Mouse (Mus musculus) Muller cell, postnatal 12 days (primary cell): ENCODE results near the gene Cage1.
A peak's percentile ranks its signal among the peaks of the same experiment; 100 is the strongest.

Experiments used
- DNase-seq: peaks from one replicate; pipeline ENCODE4 v3.0.0-alpha.2; 2015; ENCODE audit errors: inconsistent ontology term

The Cage1 gene

DNA sequence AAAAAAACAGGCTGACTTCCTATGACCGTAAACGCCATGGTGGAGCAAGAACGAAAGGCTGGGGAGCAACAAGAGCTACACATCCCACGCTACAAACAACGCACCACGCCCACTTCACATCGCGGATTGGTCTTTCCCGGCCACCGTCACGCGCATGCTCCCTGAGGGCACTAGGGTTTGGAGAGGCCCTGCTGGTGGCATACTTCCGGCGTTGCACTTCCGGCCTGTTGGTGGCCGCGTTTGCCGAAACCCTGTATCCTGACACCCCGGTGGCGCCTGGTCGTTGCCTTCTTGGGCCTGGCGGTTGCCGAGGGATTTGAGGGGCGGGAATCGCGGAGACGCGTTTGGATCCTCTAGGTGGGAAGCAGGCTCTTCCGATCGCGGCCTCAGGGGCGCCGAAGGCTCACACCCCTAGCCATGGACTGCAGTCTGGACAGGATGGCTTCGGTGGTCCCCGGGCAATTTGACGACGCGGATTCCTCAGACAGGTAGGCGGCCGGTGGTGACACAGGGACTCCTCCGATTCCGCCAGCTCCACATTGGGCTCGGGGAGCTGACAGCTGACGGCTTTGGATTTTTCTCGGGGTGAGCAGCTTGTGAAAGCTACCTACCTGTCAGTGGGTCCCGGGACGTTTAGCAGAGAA lies at the start of gene Cage1:
Gene Cage1 (minus strand): TSS at position 26 of the 644 bp plus-strand sequence.
- DNase-seq: peak; percentile 99

DNA sequence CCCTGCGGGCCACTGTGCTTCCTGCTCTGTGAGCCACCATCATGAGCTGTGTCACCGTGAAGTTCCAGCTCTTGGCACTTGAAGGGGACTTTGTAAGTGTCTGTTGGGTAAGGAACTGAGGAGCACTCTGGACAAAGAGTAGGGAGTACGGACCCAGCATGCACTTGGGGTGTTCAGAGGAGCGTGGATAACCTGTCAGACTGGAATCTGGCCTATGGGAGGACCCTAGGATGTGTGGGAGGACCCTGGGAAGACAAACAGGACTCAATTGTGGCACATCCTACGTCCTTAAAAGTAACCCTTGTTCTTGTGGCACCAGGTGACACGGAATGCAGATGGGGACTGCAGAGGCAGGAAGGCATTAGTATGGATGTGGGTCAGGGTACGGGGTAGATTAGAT lies 44.3 kb upstream of the Cage1 start:
- no peak for DNase-seq

- DNase-seq: no peak
Measured at GRCm38 (mm10) chr13:38080725-38081124, 43.9 kb upstream of the Cage1 start.

GRCm38 (mm10) chr13:38080014-38080413 lies 43.1 kb upstream of the Cage1 start:
- DNase-seq: no peak

- DNase-seq: no peak
Measured at GRCm38 (mm10) chr13:38079366-38079765, 42.5 kb upstream of the Cage1 start.

GRCm38 (mm10) chr13:38078836-38079235 lies 42.0 kb upstream of the Cage1 start:
- DNase-seq: no peak

DNA sequence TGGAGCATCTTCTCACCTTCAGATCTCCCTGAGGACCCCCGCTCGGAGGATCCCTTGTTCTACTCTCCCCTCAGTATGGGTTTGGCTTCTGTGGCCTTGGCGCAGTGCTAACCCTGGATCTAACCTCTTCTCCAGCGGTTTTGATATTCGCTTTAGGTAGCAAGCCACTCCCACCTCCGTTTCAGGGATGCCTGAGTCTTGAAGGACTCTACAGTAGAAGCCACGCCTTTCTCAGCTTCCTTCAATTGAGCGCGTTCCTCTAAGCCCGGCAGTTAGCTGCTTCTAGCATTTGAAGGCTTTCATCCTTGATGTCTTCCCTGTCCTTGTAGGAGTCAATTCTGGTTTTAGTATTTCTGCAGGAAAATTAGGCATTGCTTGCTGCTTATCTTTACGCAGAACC lies 40.2 kb upstream of the Cage1 start:
- DNase-seq: no peak

DNA sequence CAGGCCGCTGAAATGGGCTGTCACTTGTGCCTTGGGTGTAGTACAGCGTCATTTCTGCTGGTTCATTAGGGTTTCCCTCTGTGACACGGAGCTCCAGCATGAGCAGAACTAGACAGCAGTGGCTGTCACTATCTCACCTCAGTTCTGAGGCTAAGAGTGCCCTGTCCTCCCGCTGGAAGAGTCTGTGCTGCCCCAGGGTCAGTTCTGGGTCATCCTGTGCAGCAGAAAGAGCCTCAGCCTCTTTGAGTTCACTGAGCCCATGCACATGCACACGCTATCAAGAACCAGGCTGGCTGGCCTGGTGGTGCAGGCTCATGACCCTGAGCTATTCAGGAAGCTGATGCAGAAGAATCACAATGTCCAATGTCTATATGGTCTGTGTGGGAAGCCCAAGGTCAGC lies 37.5 kb upstream of the Cage1 start:
- DNase-seq: no peak

- DNase-seq: no peak
Measured at GRCm38 (mm10) chr13:38073374-38074307, 36.8 kb upstream of the Cage1 start.

DNA sequence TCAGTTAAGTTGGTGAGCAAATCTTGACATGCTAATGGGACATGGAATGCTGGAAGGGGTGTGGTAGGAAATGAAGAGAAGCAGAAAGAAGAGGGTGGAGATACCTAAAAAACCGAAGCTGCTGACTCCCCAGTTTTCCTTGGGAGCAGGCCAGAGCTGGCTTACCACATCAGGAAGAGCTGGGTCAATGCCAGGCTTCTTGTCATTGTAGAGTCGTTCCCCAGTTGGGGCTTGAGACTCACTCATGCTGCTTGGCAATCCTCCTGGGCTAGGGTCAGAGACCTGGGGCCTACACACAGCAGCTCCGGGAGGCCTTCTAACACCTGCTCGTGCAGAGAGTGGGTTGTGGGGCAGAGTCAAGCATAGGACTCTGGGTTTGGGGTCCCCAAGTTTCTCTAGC lies 34.1 kb upstream of the Cage1 start:
- peak; percentile 24 for DNase-seq

GRCm38 (mm10) chr13:38064854-38065663 lies 28.2 kb upstream of the Cage1 start:
- peak; percentile 63 for DNase-seq

DNA sequence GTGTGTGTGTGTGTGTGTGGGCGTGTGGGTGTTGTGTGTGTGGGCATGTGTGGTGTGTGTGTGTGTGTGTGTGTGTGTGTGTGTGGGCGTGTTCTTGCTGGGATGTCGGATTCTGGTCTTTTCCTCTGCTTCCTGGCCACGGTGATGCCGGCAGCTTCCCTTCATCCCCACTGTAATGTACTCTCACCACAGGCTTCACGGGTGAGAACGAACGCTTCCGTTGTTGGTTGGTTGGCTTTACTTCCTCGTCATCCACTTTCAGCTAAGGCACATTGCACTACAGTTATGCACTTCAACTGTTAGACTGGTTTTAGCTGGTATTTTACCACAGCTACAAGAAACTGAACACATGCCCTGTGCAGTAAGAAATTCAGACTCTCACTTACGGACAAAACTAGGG lies 25.8 kb upstream of the Cage1 start:
- no peak for DNase-seq

- DNase-seq: no peak
Measured at GRCm38 (mm10) chr13:38049888-38050287, 13.0 kb upstream of the Cage1 start.

- DNase-seq: no peak
Measured at GRCm38 (mm10) chr13:38037811-38038210, 942 bp upstream of the Cage1 start.

- DNase-seq: peak; percentile 1
Measured at GRCm38 (mm10) chr13:38036343-38037043, 376 bp downstream of the Cage1 start, which contains the start of gene Riok1. TSS of gene Riok1 (plus strand) at chr13:38036995.

DNA sequence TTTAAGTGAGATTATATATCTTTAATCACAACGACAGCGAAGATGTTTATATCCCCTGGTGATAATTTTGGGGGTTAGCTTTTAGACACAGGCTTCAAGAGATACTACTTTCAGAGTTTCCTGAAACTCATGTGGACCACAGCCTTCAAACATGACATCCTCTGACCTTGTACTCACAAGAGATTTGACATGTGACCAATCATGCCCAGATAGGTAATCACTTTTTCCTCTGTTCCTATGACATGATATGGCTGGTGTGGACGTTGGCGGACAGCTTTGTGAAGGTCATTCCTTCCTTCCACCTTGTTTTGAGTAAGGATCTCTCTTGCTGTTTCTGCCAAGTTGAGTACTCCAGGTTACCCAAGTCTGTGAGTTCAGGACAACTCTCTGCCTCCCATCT lies 8.5 kb downstream of the Cage1 start:
- DNase-seq: no peak

DNA sequence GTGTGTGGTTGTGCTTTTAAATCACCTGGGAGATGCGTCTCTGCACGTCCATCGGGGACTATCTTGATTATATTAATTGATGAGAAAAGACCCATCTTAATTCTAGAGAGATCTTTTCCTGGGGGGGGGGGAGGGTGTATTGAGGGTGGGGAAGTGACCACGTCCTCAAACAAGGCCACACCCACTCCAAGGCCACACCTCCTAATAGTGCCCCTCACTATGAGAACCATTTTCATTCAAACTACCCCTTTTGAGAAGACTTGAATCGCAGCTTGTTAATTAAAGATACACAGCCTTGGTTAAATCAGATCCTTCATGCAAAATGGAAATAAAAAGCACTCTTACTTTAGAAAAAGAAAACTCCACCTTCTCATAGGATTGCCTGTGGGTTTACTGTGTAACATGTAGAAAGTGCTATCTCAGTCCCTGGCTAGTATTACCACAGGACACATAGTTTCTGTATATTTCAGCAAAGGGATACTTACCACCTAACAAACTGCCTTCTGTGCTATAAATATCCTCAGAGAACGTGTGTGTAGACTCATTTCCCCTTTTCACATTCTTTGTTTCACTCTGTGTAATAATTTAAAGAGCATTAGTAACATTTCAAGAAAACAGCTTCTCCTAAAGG lies 9.1 kb downstream of the Cage1 start:
- DNase-seq: no peak

DNA sequence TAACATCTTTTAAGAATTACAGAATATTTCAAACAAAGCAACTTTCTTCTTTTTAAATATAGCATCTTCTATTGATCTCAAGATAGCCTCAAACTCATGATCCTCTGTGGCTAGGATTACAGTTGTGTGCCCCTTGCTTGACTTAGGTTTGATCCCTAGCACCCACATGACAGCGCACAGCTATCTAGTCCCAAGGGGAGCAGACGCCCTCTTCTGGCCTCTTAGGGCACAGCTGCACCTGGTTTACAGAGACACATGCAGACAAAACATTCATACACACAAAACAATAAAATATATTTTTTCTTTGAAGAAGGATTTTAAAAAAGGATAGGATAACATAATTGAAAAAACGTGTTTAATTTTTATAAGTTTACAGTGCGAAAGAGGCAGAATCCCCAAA lies 11.0 kb downstream of the Cage1 start:
- no peak for DNase-seq

GRCm38 (mm10) chr13:38018791-38019190 lies 18.1 kb downstream of the Cage1 start:
- DNase-seq: no peak

- DNase-seq: no peak
Measured at GRCm38 (mm10) chr13:38015591-38015990, 21.3 kb downstream of the Cage1 start.

DNA sequence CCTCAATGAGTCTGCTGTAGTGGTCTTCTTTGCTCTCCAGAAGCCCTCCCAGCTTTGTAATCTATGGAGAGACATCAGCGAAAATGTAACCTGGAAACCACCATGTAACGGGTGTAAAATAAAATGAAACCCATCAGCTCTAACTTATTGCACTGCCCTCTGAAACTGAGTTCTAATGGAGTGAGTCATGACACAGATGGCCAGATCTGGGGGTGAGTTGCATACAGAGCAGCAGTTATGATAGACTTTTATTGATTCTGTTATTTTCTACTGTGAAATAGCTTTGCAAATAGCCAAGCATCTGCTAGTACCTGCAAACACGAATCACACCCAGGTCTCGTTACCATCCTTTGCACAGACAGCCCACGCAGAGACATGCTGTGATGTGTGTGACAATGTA lies 24.4 kb downstream of the Cage1 start:
- peak; percentile 53 for DNase-seq
